Mouse (Mus musculus) erythroblast, embryonic 14.5 days (primary cell): ENCODE data around the gene Pigp.

Experiments used
- GATA1 ChIP-seq: IDR thresholded peaks from 2 replicates; pipeline ENCODE4 v1.6.1; 2012; ENCODE audit warnings: low read length, inconsistent platforms, mixed read lengths
- TAL1 ChIP-seq: IDR thresholded peaks from 3 replicates; pipeline ENCODE4 v1.6.1; 2012; ENCODE audit warnings: low read length, inconsistent platforms, mixed read lengths

- TF ChIP-seq GATA1 (no peak), TAL1 (no peak)
Observed at GRCm38 (mm10) chr16:94360578-94361350, 10.9 kb downstream of the Pigp start.
